Mouse (Mus musculus): ENCODE data around the gene Tpk1. TPM values are rescaled to one million over a fixed set of nuclear protein-coding genes. Genes with fewer than 3 reads are reported as not detected.
A peak's percentile ranks its signal among the peaks of the same experiment; 100 is the strongest.
"Not testable (repeated sequence)": the region's sequence is repeated elsewhere in the genome, so short reads cannot be mapped to it uniquely, and the experiment has no call there.

Tpk1 gene
- total RNA-seq, 2 experiments from 2014 or later, result 1.8 to 2.0 TPM

DNA sequence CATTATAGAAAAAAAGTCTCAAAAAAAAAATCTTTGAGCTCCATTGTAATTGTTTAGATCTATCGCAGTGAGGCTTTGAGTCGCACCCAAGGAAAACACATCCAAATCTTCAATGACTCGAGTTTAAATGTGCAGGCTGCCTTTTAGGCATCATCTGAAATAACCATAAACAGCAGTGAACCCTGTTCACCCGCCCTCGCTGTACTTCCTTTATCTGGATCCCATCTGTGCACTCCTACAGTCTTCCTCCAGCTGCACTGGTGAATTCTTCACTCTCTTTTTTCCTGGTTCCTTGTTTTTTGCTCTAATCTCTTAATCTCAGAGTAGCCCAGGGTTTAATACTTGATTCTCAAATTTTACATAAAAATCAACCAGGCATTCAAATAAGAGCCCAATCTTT lies 23.7 kb downstream of the Tpk1 start:
- peak; percentile 28 to 72 for DNase-seq (ENCODE audit: low spot score in 2 of 2)

GRCm38 (mm10) chr6:43640621-43641020 lies 25.5 kb downstream of the Tpk1 start:
- DNase-seq (ENCODE audit: low spot score in 2 of 2), result no peak

- no peak for DNase-seq (ENCODE audit: low spot score in 2 of 2)
These were observed 27.2 kb downstream of the Tpk1 start for GRCm38 (mm10) chr6:43638865-43639264.

DNA sequence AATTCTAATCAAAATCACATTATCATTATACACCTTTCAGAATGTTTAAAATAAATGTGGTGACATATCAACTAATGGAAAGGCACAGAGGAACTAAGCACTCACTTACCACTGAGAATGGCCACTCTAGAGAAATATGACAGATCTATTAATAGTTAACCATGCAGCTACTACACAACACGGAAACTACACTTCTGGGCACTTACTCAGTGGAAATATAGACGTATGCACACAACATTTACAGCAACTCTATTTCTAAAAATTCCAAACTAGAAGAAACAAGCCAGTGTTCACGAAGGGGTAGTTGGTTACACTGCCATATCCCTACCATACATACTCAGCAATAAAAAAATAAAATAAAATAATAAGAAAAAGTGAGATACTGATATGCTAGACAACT lies 28.0 kb downstream of the Tpk1 start:
- no peak for DNase-seq (ENCODE audit: low spot score in 2 of 2)

DNA sequence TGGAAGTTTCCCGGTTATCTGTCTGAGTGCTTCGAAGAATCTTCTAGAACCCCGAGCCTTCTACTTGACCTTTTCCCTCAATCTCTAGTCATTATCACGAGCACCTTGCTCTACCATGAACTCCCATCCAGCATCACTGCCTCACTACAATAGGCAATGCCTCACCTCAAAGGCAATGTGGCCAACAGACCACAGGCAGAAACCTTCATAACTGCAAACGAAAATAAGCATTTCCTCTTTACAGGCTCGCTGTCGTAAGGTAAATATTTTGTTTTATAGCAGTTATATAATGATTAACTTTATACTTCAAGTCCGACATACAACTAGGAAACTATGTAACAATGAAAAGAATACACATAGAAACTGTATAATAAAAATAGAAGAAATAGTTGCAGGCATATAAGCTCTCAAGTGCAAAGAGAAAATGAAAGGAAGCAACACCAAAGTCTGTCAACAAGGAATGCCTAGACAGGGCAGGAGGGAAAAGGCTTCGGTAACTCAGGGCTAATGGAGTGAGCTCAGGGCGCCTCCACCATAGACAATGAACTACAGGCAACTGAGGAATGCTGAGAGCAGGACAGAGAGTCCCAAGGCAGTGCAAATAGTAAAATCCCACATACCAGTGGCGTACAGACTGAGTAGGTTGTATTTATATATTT lies 29.0 kb downstream of the Tpk1 start:
- DNase-seq (ENCODE audit: low spot score in 2 of 2), result no peak

DNA sequence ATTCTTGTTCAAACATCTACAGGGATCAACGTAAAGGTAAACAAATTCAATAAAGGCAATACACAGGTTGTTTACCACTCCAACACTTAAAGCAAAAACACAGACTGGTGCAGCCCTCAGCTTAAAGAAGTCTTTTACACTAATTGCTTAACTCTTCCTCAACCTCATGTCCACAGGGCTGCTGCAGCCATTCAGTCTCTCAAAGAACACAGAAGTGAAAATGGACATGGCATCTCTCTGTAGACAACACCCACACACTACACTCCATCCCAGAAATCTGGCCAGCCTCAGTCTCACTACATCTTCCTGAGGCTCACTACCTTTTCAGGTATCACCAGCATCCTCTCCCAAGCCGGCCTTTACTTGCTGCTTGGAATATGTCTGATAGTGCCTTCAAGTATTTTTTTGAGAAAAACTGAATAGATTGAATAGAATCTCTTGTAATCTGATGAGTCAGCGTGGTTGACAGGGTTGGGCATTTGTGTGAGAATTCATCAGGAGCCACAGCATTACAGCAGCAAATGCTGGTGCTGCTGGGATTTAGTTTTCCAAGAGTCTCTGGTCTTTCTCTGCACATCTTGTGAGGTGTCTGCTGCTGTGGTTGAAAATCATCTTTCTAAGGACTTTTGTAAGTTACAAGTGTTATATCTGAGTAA lies 32.6 kb downstream of the Tpk1 start:
- DNase-seq (ENCODE audit: low spot score in 2 of 2), result no peak

GRCm38 (mm10) chr6:43632871-43633270 lies 33.2 kb downstream of the Tpk1 start:
- DNase-seq (ENCODE audit: low spot score in 2 of 2), result no peak

- not testable (repeated sequence) for DNase-seq (ENCODE audit: low spot score in 2 of 2)
These were observed 42.6 kb downstream of the Tpk1 start for GRCm38 (mm10) chr6:43623448-43623847.

DNA sequence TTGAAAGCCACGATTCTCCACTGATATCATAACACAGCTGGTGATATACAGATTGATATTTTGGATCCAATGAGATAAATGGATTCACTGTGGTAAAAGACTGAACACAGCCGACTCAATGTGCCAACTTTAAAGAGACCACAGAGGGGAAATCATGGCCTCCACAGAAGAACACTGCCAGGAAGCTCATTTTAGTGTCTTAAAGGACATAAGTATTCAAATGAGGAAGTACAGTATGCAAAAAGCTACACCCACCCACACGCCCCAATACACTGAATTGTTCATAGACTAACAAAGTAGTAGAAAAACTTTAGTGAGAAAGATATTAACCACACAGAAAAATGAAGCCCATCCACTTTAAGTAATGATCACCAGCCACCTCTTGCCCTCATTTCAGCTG lies 46.8 kb downstream of the Tpk1 start:
- DNase-seq (ENCODE audit: low spot score in 2 of 2), result no peak

GRCm38 (mm10) chr6:43611770-43612169 lies 54.3 kb downstream of the Tpk1 start:
- DNase-seq (ENCODE audit: low spot score in 2 of 2), result no peak

DNA sequence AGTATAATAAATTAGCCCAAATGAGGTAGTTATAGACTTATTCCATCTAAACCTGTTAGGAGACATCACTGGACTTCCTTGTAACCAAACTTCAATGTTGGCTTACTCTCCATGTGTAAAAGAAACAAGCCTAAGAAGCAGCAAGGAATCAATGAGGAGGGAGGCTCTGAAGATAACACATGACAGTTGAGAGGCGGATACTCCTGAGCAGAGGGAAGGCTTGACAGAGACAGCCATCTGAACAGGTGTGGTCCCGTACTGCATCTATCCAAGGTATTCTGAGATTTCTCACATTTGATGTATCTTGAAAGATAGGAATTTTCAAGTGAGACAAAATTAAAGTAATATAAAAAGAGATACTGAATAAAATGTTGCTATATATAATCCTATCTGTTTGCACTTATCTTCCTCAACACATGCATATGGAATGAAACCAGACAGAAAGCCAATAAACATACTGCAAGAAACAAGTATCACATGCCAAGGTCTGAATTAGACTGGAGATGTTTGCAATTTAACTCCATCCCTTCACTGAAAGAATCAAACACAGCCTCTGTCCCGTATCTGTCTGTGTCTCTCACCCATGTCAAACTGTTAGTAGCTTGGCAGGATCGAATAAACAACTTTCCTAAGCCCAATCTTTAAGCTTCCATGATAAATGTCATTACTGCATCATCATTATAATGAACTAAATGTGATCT lies 75.1 kb downstream of the Tpk1 start:
- DNase-seq (ENCODE audit: low spot score in 2 of 2), result no peak

GRCm38 (mm10) chr6:43585274-43585673 lies 80.8 kb downstream of the Tpk1 start:
- peak; percentile 19 to 59 for DNase-seq (ENCODE audit: low spot score in 2 of 2)

DNA sequence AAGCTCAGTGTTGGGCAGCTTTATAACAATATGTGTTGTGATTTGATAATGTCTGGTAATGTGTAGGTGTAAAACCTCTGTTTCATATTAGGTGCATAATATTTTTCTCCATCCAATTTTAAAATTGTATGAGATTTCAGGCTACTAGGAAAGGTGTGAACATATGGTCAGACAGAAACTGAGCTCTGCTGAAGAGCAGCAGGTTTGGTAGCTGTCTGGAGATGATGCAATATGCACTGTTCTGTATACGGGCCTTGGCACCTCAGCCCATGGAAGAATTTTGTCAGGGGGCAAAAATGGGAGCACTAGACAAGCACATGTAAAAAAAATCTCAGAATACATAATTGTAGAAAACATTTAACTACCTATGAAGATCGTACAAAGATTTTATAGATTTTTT lies 84.3 kb downstream of the Tpk1 start:
- no peak for DNase-seq (ENCODE audit: low spot score in 2 of 2)

DNA sequence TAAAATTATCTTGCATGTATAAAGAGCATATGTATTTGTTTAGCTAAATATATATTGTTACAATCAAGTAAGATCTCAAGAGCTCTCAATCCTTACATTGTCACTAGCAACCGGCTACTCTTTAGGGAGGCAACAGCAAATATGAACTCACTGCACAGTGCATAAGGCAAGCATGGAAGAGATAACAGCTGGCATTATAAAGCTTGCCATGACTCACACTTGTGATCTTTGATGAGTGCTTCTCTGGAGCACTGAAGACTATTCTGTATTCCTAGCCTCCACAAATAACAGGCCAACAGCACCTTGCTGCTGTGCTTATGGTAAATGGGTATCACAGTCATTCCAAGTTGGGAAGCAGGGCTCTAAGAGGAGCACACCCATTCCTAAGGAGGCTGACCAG lies 98.2 kb downstream of the Tpk1 start:
- DNase-seq (ENCODE audit: low spot score in 2 of 2), result peak in 1 of 2 experiments; percentile 15

DNA sequence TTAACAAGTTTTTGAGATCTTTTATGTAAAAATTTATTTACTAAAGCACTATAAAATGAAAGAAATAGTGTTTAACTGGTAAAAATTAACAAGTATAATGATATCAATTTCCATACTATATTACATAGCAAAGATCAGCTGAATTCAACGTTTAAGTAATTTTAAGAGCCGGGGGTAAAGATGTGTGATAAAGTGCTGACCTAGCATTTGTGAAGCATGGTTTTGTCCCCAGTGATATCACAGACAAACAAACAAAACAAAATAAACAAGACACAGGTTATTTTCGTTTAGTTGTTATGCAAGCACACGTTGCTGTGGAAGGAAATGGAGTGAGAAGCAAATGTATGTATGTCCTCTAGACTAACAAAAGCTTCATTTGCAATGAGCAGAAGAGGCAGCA lies 103.6 kb downstream of the Tpk1 start:
- DNase-seq (ENCODE audit: low spot score in 2 of 2), result no peak

- no peak for DNase-seq (ENCODE audit: low spot score in 2 of 2)
These were observed 114.7 kb downstream of the Tpk1 start for GRCm38 (mm10) chr6:43551410-43551809.

DNA sequence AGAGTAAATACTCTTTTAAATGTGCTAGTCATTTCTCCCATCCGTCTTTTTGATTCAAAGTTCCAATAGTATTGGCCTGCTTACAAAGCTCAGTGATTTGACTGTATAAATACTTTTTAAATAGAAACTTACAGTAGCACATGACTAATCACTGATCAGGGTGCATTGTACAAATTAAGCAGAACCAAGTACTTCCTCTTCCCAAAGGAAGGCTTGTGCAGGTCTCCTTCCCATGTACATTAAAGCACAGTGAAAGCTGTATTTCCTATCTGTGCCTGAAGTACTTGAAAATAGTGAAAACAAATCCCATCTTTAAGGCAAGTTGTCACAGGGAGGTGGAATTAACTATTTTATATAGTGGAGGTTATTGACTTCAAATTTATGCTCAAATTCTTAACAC lies 119.5 kb downstream of the Tpk1 start:
- no peak for DNase-seq (ENCODE audit: low spot score in 2 of 2)

- DNase-seq (ENCODE audit: low spot score in 2 of 2), result no peak
These were observed 128.7 kb downstream of the Tpk1 start for GRCm38 (mm10) chr6:43537252-43537870.

DNA sequence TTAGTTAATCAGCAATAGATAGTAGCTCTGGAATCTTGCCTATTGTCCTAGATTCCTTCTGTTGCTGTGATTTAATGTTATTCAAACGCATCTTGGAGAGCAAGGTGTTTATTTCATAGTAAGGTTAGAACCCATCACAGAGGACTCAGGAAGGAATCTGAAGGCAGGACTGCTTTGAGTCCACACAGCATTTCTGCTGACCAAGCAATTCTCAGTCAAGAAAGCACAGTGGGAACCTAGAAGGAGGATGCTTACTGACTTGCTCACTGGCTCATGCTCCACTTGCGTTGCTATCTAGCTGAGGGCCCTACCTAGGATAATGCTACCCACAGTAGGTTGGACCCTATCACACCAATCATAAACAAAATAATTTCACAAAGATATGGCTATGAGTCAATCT lies 130.6 kb downstream of the Tpk1 start:
- no peak for DNase-seq (ENCODE audit: low spot score in 2 of 2)

DNA sequence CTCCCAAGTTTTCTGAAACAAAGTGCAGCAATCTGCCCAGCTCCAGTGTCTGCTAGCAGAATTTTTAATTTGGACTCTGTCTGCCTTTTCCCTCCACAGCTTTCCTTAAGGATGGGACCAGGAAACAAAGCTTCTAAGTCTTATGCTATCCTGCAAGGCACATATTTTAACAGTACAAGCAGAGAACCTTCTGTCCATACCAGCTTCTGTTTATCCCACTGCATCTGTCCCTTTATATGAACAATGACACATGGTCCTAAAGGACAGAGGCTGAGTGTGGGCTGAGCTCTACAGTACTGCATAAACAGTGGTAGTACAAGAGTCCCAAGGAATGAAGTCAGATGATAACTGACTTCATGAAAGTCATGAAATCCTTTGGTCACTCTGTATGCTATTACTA lies 132.8 kb downstream of the Tpk1 start:
- peak; percentile 4 to 62 for DNase-seq (ENCODE audit: low spot score in 2 of 2)

GRCm38 (mm10) chr6:43532822-43533221 lies 133.3 kb downstream of the Tpk1 start:
- no peak for DNase-seq (ENCODE audit: low spot score in 2 of 2)

DNA sequence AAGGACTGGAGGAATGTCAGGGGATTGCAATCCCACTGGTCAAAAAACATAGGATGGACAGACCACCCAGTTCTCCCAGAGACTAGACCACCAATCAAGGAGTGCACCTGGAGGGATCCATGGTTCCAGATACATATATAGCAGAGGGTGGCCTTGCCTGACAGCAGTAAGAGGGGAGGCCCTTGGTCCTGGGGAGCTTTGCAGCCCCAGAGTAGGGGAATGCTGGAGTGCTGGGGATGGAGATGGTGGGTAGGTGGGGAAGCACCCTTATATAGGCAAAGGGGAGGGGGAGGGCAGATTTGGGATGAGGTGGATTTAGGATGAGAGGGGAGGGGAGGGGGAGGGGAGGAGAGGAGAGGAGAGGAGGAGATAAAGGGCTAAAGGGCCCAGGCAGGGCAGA lies 134.1 kb downstream of the Tpk1 start:
- DNase-seq (ENCODE audit: low spot score in 2 of 2), result no peak
